Mouse (Mus musculus): ENCODE measurements around the gene Gm17416. TPM values are rescaled to one million over a fixed set of nuclear protein-coding genes. Genes with fewer than 3 reads are reported as not detected.

Gm17416 gene
- polyA plus RNA-seq, 1 experiment from 2014 or later: not detected

- Histone ChIP-seq H3K27ac (ENCODE audit: low read length) (no peak overlapping the region), H3K4me1 (ENCODE audit: insufficient read depth, low read depth, low read length) (no peaks in the 10 kb centered on the region), H3K9me3 (ENCODE audit: low read length) (no peaks in the 10 kb centered on the region), H3K4me2 (replicated peaks; ENCODE audit: low read depth, low read length) (no peak overlapping the region), H3K9ac (replicated peaks; ENCODE audit: low read depth) (no peak overlapping the region), H3K4me3 (ENCODE audit: low read depth, low read length) (no peak overlapping the region), H3K36me3 (ENCODE audit: insufficient read depth, low read length) (no peaks in the 10 kb centered on the region), H3K27me3 (replicated peaks; ENCODE audit: insufficient read depth, low read length) (no peaks in the 10 kb centered on the region)
- DNase-seq (ENCODE audit: low spot score) (no peak), ATAC-seq (no peak)
- TF ChIP-seq CTCF (IDR thresholded peaks at IDR 0.05) (no peak), EP300 (IDR thresholded peaks at IDR 0.05) (no peak)
- 85% methylated on average over 8 of the region's 8 CpGs for WGBS
Observed at GRCm38 (mm10) chr2:152573484-152573883, 4.3 kb downstream of the Gm17416 start.

DNA sequence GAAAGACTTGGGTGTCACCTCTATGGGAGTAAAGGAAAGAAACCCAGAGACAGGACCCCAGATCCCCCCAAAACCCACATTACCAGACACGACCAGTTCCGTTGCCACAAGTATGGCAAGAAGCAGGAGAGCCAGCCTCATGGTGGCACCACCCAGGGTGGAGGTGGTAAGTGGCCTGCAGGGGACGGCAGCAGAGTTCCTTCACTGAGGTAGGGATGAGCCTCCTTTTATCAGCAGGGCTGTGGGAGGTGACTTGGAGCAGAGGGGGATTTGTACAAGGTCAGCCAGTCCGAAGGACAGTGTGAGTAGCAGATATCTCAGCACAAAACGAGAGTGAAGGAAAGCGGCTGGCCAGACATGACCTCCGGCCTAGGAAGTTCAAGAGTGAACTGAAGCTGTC is 11.0 kb downstream of the Gm17416 start, which contains the start of gene Defb19:
TSS of gene Defb19 (minus strand) at position 206 of the 400 bp plus-strand sequence.
- Histone ChIP-seq H3K27ac (ENCODE audit: low read length) (no peak within 1 kb of the TSS), H3K4me3 (ENCODE audit: low read depth, low read length) (no peak within 1 kb of the TSS), H3K9ac (replicated peaks; ENCODE audit: low read depth) (no peak within 1 kb of the TSS), H3K4me1 (ENCODE audit: insufficient read depth, low read depth, low read length) (no peaks in the 10 kb centered on the region), H3K4me2 (replicated peaks; ENCODE audit: low read depth, low read length) (no peak within 1 kb of the TSS), H3K9me3 (ENCODE audit: low read length) (no peaks in the 10 kb centered on the region), H3K36me3 (ENCODE audit: insufficient read depth, low read length) (no peaks in the 10 kb centered on the region), H3K27me3 (replicated peaks; ENCODE audit: insufficient read depth, low read length) (no peaks in the 10 kb centered on the region)
- TF ChIP-seq CTCF (IDR thresholded peaks at IDR 0.05): no peak
- no peak for TF ChIP-seq EP300 (IDR thresholded peaks at IDR 0.05)
- ATAC-seq: no peak
- no peak for DNase-seq (ENCODE audit: low spot score)
- 58% methylated on average over 7 of the region's 7 CpGs for WGBS

GRCm38 (mm10) chr2:152580612-152581011 is 11.5 kb downstream of the Gm17416 start:
- no peak for DNase-seq (ENCODE audit: low spot score)
- TF ChIP-seq CTCF (IDR thresholded peaks at IDR 0.05): no peak
- no peak for TF ChIP-seq EP300 (IDR thresholded peaks at IDR 0.05)
- Histone ChIP-seq H3K4me2 (replicated peaks; ENCODE audit: low read depth, low read length) (no peak overlapping the region), H3K27me3 (replicated peaks; ENCODE audit: insufficient read depth, low read length) (no peaks in the 10 kb centered on the region), H3K4me3 (ENCODE audit: low read depth, low read length) (no peak overlapping the region), H3K4me1 (ENCODE audit: insufficient read depth, low read depth, low read length) (no peaks in the 10 kb centered on the region), H3K27ac (ENCODE audit: low read length) (no peak overlapping the region), H3K9ac (replicated peaks; ENCODE audit: low read depth) (no peak overlapping the region), H3K9me3 (ENCODE audit: low read length) (no peaks in the 10 kb centered on the region), H3K36me3 (ENCODE audit: insufficient read depth, low read length) (no peaks in the 10 kb centered on the region)
- 72% methylated on average over 11 of the region's 11 CpGs for WGBS
- ATAC-seq: no peak

- no peaks in the 10 kb centered on the region for H3K36me3 ChIP-seq (ENCODE audit: insufficient read depth, low read length)
- H3K4me3 ChIP-seq (ENCODE audit: low read depth, low read length): no peak overlapping the region
- DNase-seq (ENCODE audit: low spot score): no peak
- no peaks in the 10 kb centered on the region for H3K4me1 ChIP-seq (ENCODE audit: insufficient read depth, low read depth, low read length)
- no peaks in the 10 kb centered on the region for H3K27me3 ChIP-seq (replicated peaks; ENCODE audit: insufficient read depth, low read length)
- no peak overlapping the region for H3K4me2 ChIP-seq (replicated peaks; ENCODE audit: low read depth, low read length)
- WGBS: 74% methylated on average over 4 of the region's 4 CpGs
- H3K9me3 ChIP-seq (ENCODE audit: low read length): no peaks in the 10 kb centered on the region
- TF ChIP-seq EP300 (IDR thresholded peaks at IDR 0.05) (no peak), CTCF (IDR thresholded peaks at IDR 0.05) (peak; percentile 58)
- no peak for ATAC-seq
- H3K9ac ChIP-seq (replicated peaks; ENCODE audit: low read depth): no peak overlapping the region
- no peak overlapping the region for H3K27ac ChIP-seq (ENCODE audit: low read length)
Observed at GRCm38 (mm10) chr2:152586926-152587560, 17.9 kb downstream of the Gm17416 start.

DNA sequence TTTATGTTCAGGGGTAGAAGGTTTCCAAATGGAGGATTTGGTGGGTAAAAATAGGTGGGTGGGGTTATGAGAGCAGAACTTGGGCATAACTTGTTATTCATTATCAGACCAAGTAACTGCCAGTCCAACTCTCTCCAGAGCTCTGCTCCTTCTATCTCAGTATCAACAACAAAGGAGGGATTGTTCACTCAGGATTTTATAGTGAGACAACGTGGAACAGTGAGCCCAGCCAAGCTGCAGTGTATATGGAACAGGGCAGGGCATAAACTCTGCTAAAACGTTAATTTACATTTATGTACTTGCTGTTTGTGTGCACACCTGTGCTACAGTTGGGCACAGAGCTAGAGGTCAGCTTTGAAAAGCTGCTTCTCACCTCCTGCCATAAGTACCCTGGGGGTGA is 19.3 kb downstream of the Gm17416 start:
- no peaks in the 10 kb centered on the region for H3K36me3 ChIP-seq (ENCODE audit: insufficient read depth, low read length)
- no peaks in the 10 kb centered on the region for H3K9me3 ChIP-seq (ENCODE audit: low read length)
- 26% methylated on average over 2 of the region's 2 CpGs for WGBS
- TF ChIP-seq EP300 (IDR thresholded peaks at IDR 0.05) (no peak), CTCF (IDR thresholded peaks at IDR 0.05) (no peak)
- H3K9ac ChIP-seq (replicated peaks; ENCODE audit: low read depth): no peak overlapping the region
- H3K27ac ChIP-seq (ENCODE audit: low read length): no peak overlapping the region
- H3K4me2 ChIP-seq (replicated peaks; ENCODE audit: low read depth, low read length): no peak overlapping the region
- H3K4me1 ChIP-seq (ENCODE audit: insufficient read depth, low read depth, low read length): no peaks in the 10 kb centered on the region
- H3K27me3 ChIP-seq (replicated peaks; ENCODE audit: insufficient read depth, low read length): no peaks in the 10 kb centered on the region
- DNase-seq (ENCODE audit: low spot score) (no peak), ATAC-seq (no peak)
- H3K4me3 ChIP-seq (ENCODE audit: low read depth, low read length): no peak overlapping the region

- no peak overlapping the region for H3K4me3 ChIP-seq (ENCODE audit: low read depth, low read length)
- H3K4me1 ChIP-seq (ENCODE audit: insufficient read depth, low read depth, low read length): no peaks in the 10 kb centered on the region
- no peaks in the 10 kb centered on the region for H3K9me3 ChIP-seq (ENCODE audit: low read length)
- no peak overlapping the region for H3K27ac ChIP-seq (ENCODE audit: low read length)
- 30% methylated on average over 6 of the region's 6 CpGs for WGBS
- DNase-seq (ENCODE audit: low spot score) (no peak), ATAC-seq (no peak)
- no peak overlapping the region for H3K9ac ChIP-seq (replicated peaks; ENCODE audit: low read depth)
- no peak overlapping the region for H3K4me2 ChIP-seq (replicated peaks; ENCODE audit: low read depth, low read length)
- TF ChIP-seq EP300 (IDR thresholded peaks at IDR 0.05): no peak
- no peak for TF ChIP-seq CTCF (IDR thresholded peaks at IDR 0.05)
- no peaks in the 10 kb centered on the region for H3K36me3 ChIP-seq (ENCODE audit: insufficient read depth, low read length)
- no peaks in the 10 kb centered on the region for H3K27me3 ChIP-seq (replicated peaks; ENCODE audit: insufficient read depth, low read length)
Observed at GRCm38 (mm10) chr2:152589021-152589420, 19.9 kb downstream of the Gm17416 start.
